Mouse (Mus musculus) myocyte (in vitro differentiated cells): ENCODE results near the gene Bub3.

Experiments used
- E2F4 ChIP-seq: IDR thresholded peaks from one replicate; pipeline ENCODE4 v1.6.1; 2011; ENCODE audit warnings: mild to moderate bottlenecking, control low read depth, moderate library complexity; ENCODE audit not compliant: insufficient read depth
- MAX ChIP-seq: IDR thresholded peaks from one replicate; pipeline ENCODE4 v1.6.1; 2011; ENCODE audit warnings: low read depth, mild to moderate bottlenecking, control low read depth
- MYOD1 ChIP-seq, 3 experiments: IDR thresholded peaks; one replicate each; pipeline ENCODE4 v1.6.1; 2011; ENCODE audit warnings: control low read depth in 2 of 3, low read depth in 2 of 3, mild to moderate bottlenecking in 2 of 3, moderate library complexity in 1 of 3; ENCODE audit not compliant: insufficient read length in 2 of 3, control insufficient read depth in 1 of 3
- MYOG ChIP-seq, 3 experiments: IDR thresholded peaks; one replicate each; pipeline ENCODE4 v1.6.1; 2011; ENCODE audit warnings: control low read depth in 2 of 3, low read depth in 2 of 3, mild to moderate bottlenecking in 2 of 3; ENCODE audit not compliant: insufficient read length in 2 of 3, control insufficient read depth in 1 of 3, insufficient read depth in 1 of 3
- POLR2A ChIP-seq: IDR thresholded peaks from one replicate; pipeline ENCODE4 v1.6.1; 2011; ENCODE audit warnings: low read depth, mild to moderate bottlenecking, control low read depth, moderate library complexity; ENCODE audit not compliant: insufficient read length
- POLR2AphosphoS2 ChIP-seq: IDR thresholded peaks from one replicate; pipeline ENCODE4 v1.6.1; 2011; ENCODE audit warnings: low read depth, control low read depth; ENCODE audit not compliant: insufficient read length
- REST ChIP-seq: IDR thresholded peaks from one replicate; pipeline ENCODE4 v1.6.1; 2011; ENCODE audit warnings: mild to moderate bottlenecking, control low read depth, moderate library complexity; ENCODE audit not compliant: insufficient read depth, insufficient read length
- SRF ChIP-seq: IDR thresholded peaks from one replicate; pipeline ENCODE4 v1.6.1; 2011; ENCODE audit warnings: low read depth; ENCODE audit not compliant: control insufficient read depth, insufficient read length
- TCF12 ChIP-seq: IDR thresholded peaks from one replicate; pipeline ENCODE4 v1.6.1; 2011; ENCODE audit warnings: mild to moderate bottlenecking, control low read depth; ENCODE audit not compliant: poor library complexity, insufficient read depth, severe bottlenecking
- TCF3 ChIP-seq: IDR thresholded peaks from one replicate; pipeline ENCODE4 v1.6.1; 2011; ENCODE audit warnings: low read depth, control low read depth; ENCODE audit not compliant: insufficient read length
- USF1 ChIP-seq: IDR thresholded peaks from one replicate; pipeline ENCODE4 v1.6.1; 2011; ENCODE audit warnings: low read depth, mild to moderate bottlenecking, control low read depth, moderate library complexity

- TF ChIP-seq TCF12 (no peak), USF1 (no peak), POLR2A (peak; percentile 47), MAX (no peak), REST (no peak), MYOG (IDR thresholded peaks at IDR 0.05; ENCODE audit: control insufficient read depth in 1 of 3, insufficient read depth in 1 of 3, insufficient read length in 2 of 3, low read depth in 2 of 3) (no peak), TCF3 (no peak), POLR2AphosphoS2 (peak; percentile 22), MYOD1 (IDR thresholded peaks at IDR 0.05; ENCODE audit: control insufficient read depth in 1 of 3, insufficient read length in 2 of 3, low read depth in 2 of 3) (no peak), SRF (no peak), E2F4 (peak; percentile 86)
Measured at GRCm38 (mm10) chr7:131553771-131554175, 6.2 kb upstream of the Bub3 start.
